23 mouse cellular contexts compared by ENCODE assay signal in genomic region chr7:64439595-64440518, GRCm38 (mm10). TPM values are rescaled to one million over a fixed set of nuclear protein-coding genes. Genes with fewer than 3 reads are reported as not detected.
DNase-seq lines count a peak whose midpoint lies in the region; ATAC-seq lines count a peak whose summit lies in the region.
"Had no signal": no experiment of that assay in that cellular context is flagged by ENCODE, and none has a peak within 500 bp of the region (broad histone marks: within the 10 kb centered on the region; RNA-seq: fewer than 3 reads in every experiment).

No protein-coding gene starts in this region.

- H3K4me1 ChIP-seq in midbrain, embryonic 11.5 days (ENCODE audit: control insufficient read depth, insufficient read depth, low read length) = no peaks in the 10 kb centered on the region
- H3K4me1 ChIP-seq in midbrain, embryonic 16.5 days (ENCODE audit: control insufficient read depth, insufficient read depth, low read length) = no peaks in the 10 kb centered on the region
- no peaks in the 10 kb centered on the region for H3K4me1 ChIP-seq in embryonic facial prominence, embryonic 14.5 days (ENCODE audit: control insufficient read depth, insufficient read depth, low read length)
- no peaks in the 10 kb centered on the region for H3K4me1 ChIP-seq in hindbrain, embryonic 15.5 days (replicated peaks)
- H3K4me1 ChIP-seq in midbrain, embryonic 14.5 days (ENCODE audit: control insufficient read depth, insufficient read depth, low read length) = no peaks in the 10 kb centered on the region
- H3K4me1 ChIP-seq: kidney, embryonic 15.5 days; liver, embryonic 15.5 days had no signal

- no peak overlapping the region for H3K4me3 ChIP-seq in midbrain, embryonic 11.5 days (ENCODE audit: low read depth, low read length)
- H3K4me3 ChIP-seq in midbrain, embryonic 16.5 days (ENCODE audit: low read depth, low read length) = no peak overlapping the region
- no peak overlapping the region for H3K4me3 ChIP-seq in embryonic facial prominence, embryonic 14.5 days (ENCODE audit: low read depth, low read length)
- no peak overlapping the region for H3K4me3 ChIP-seq in hindbrain, embryonic 15.5 days
- H3K4me3 ChIP-seq in midbrain, embryonic 14.5 days (replicated peaks; ENCODE audit: low read depth, low read length) = no peak overlapping the region
- H3K4me3 ChIP-seq: embryonic facial prominence, embryonic 13.5 days; kidney, embryonic 15.5 days; liver, embryonic 15.5 days had no signal

- peak; percentile 82 for DNase-seq in midbrain, embryonic 11.5 days (ENCODE audit: low spot score, missing footprints)
- DNase-seq in embryonic facial prominence, embryonic 14.5 days (ENCODE audit: low spot score) = peak; percentile 10
- DNase-seq in midbrain, embryonic 14.5 days = no peak
- no peak for DNase-seq in testis, postnatal 10 days (ENCODE audit: low spot score)
- DNase-seq in cerebellum, adult 11-12 months = no peak
- DNase-seq in heart, postnatal 4 days = no peak
- DNase-seq: adrenal gland, postnatal 36 days; B cell, adult 2 months; cerebellum, adult 2 months; cerebellum, postnatal 36 days; heart, postnatal 36 days; kidney, postnatal 4 days; layer of hippocampus, adult 9-11 months; right cerebral cortex, adult 18-20 months had no signal

- H3K27ac ChIP-seq in midbrain, embryonic 11.5 days (ENCODE audit: low read depth, low read length) = no peak overlapping the region
- H3K27ac ChIP-seq in midbrain, embryonic 16.5 days (ENCODE audit: low read length) = no peak overlapping the region
- no peak overlapping the region for H3K27ac ChIP-seq in embryonic facial prominence, embryonic 14.5 days (replicated peaks; ENCODE audit: low read depth, low read length)
- 0 out of 2 replicates have a peak overlapping the region, but pooled peaks have one; percentile 8 for H3K27ac ChIP-seq in hindbrain, embryonic 15.5 days (replicated peaks)
- H3K27ac ChIP-seq in midbrain, embryonic 14.5 days (replicated peaks; ENCODE audit: low read depth, low read length) = 0 out of 2 replicates have a peak overlapping the region, but pooled peaks have one; percentile 13
- H3K27ac ChIP-seq: embryonic facial prominence, embryonic 13.5 days; kidney, embryonic 15.5 days; liver, embryonic 15.5 days; stomach, postnatal 0 days had no signal

- H3K36me3 ChIP-seq in midbrain, embryonic 11.5 days (ENCODE audit: control insufficient read depth, insufficient read depth, low read length) = no peaks in the 10 kb centered on the region
- H3K36me3 ChIP-seq in midbrain, embryonic 16.5 days (ENCODE audit: control insufficient read depth, insufficient read depth, low read length) = no peaks in the 10 kb centered on the region
- H3K36me3 ChIP-seq in embryonic facial prominence, embryonic 14.5 days (ENCODE audit: control insufficient read depth, insufficient read depth, low read length) = no peaks in the 10 kb centered on the region
- H3K36me3 ChIP-seq in hindbrain, embryonic 15.5 days = no peaks in the 10 kb centered on the region
- H3K36me3 ChIP-seq in midbrain, embryonic 14.5 days (ENCODE audit: control insufficient read depth, insufficient read depth, low read length) = no peaks in the 10 kb centered on the region
- H3K36me3 ChIP-seq: embryonic facial prominence, embryonic 13.5 days; kidney, embryonic 15.5 days; liver, embryonic 15.5 days had no signal

- 60% methylated on average over 5 of the region's 5 CpGs for WGBS in midbrain, embryonic 11.5 days
- WGBS in midbrain, embryonic 16.5 days = 43% methylated on average over 5 of the region's 5 CpGs
- 53% methylated on average over 5 of the region's 5 CpGs for WGBS in embryonic facial prominence, embryonic 14.5 days
- WGBS in hindbrain, embryonic 15.5 days = 37% methylated on average over 5 of the region's 5 CpGs
- WGBS in midbrain, embryonic 14.5 days = 41% methylated on average over 5 of the region's 5 CpGs

- no peak overlapping the region for H3K9ac ChIP-seq in midbrain, embryonic 11.5 days (ENCODE audit: low read length)
- H3K9ac ChIP-seq in midbrain, embryonic 16.5 days (ENCODE audit: low read depth, low read length) = no peak overlapping the region
- H3K9ac ChIP-seq in embryonic facial prominence, embryonic 14.5 days (ENCODE audit: low read depth, low read length) = no peak overlapping the region
- no peak overlapping the region for H3K9ac ChIP-seq in hindbrain, embryonic 15.5 days
- no peak overlapping the region for H3K9ac ChIP-seq in midbrain, embryonic 14.5 days (replicated peaks; ENCODE audit: low read length)
- H3K9ac ChIP-seq: embryonic facial prominence, embryonic 13.5 days; kidney, embryonic 15.5 days; liver, embryonic 15.5 days had no signal

- no peak overlapping the region for H3K4me2 ChIP-seq in midbrain, embryonic 11.5 days
- H3K4me2 ChIP-seq in midbrain, embryonic 16.5 days (ENCODE audit: low read length) = no peak overlapping the region
- H3K4me2 ChIP-seq in embryonic facial prominence, embryonic 14.5 days (ENCODE audit: low read depth, low read length) = no peak overlapping the region
- H3K4me2 ChIP-seq in hindbrain, embryonic 15.5 days = no peak overlapping the region
- H3K4me2 ChIP-seq in midbrain, embryonic 14.5 days (ENCODE audit: low read length) = no peak overlapping the region
- H3K4me2 ChIP-seq: embryonic facial prominence, embryonic 13.5 days; kidney, embryonic 15.5 days; liver, embryonic 15.5 days had no signal

- peak; percentile 77 for ATAC-seq in midbrain, embryonic 11.5 days (ENCODE audit: low FRiP score)
- ATAC-seq in midbrain, embryonic 16.5 days = no peak
- no peak for ATAC-seq in embryonic facial prominence, embryonic 14.5 days (ENCODE audit: low read depth)
- peak; percentile 51 for ATAC-seq in hindbrain, embryonic 15.5 days (ENCODE audit: low FRiP score, low read depth)
- ATAC-seq in midbrain, embryonic 14.5 days (ENCODE audit: low FRiP score, low TSS enrichment) = no peak
- ATAC-seq: forebrain, embryonic 16.5 days; intestine, embryonic 16.5 days; lung, postnatal 0 days had no signal

- no peaks in the 10 kb centered on the region for H3K27me3 ChIP-seq in midbrain, embryonic 11.5 days (ENCODE audit: control insufficient read depth, insufficient read depth, low read length)
- H3K27me3 ChIP-seq in midbrain, embryonic 16.5 days (ENCODE audit: control insufficient read depth, insufficient read depth, low read depth, low read length) = no peaks in the 10 kb centered on the region
- H3K27me3 ChIP-seq in embryonic facial prominence, embryonic 14.5 days (replicated peaks; ENCODE audit: control insufficient read depth, insufficient read depth, low read length) = no peaks in the 10 kb centered on the region
- H3K27me3 ChIP-seq in hindbrain, embryonic 15.5 days = no peaks in the 10 kb centered on the region
- no peaks in the 10 kb centered on the region for H3K27me3 ChIP-seq in midbrain, embryonic 14.5 days (ENCODE audit: control insufficient read depth, insufficient read depth, low read length)
- H3K27me3 ChIP-seq: embryonic facial prominence, embryonic 13.5 days; kidney, embryonic 15.5 days; liver, embryonic 15.5 days had no signal

- H3K9me3 ChIP-seq in midbrain, embryonic 11.5 days (ENCODE audit: control insufficient read depth, low read length) = no peaks in the 10 kb centered on the region
- no peaks in the 10 kb centered on the region for H3K9me3 ChIP-seq in midbrain, embryonic 16.5 days (replicated peaks; ENCODE audit: control insufficient read depth, low read length, poor library complexity, severe bottlenecking)
- no peaks in the 10 kb centered on the region for H3K9me3 ChIP-seq in embryonic facial prominence, embryonic 14.5 days (ENCODE audit: control insufficient read depth, low read length)
- H3K9me3 ChIP-seq in hindbrain, embryonic 15.5 days = no peaks in the 10 kb centered on the region
- no peaks in the 10 kb centered on the region for H3K9me3 ChIP-seq in midbrain, embryonic 14.5 days (ENCODE audit: control insufficient read depth, low read length)
- H3K9me3 ChIP-seq: embryonic facial prominence, embryonic 13.5 days; kidney, embryonic 15.5 days; liver, embryonic 15.5 days had no signal

RNA-seq across cellular contexts. Expression of gene Mcee, which starts 47.5 kb away (rescaled TPM):
- 43.2 and 45.6 TPM in 2 replicates for polyA plus RNA-seq in midbrain, embryonic 11.5 days (2014; fragmentation: Nextera tagmentation; extraction: Ambion mirVana)
- polyA plus RNA-seq in midbrain, embryonic 16.5 days (2015; fragmentation: Nextera tagmentation; extraction: Ambion mirVana) = 36.7 and 43.8 TPM in 2 replicates
- polyA plus RNA-seq in embryonic facial prominence, embryonic 14.5 days (2014; fragmentation: Nextera tagmentation; extraction: Ambion mirVana) = 62.3 and 74.1 TPM in 2 replicates
- 46.7 and 56.4 TPM in 2 replicates for polyA plus RNA-seq in hindbrain, embryonic 15.5 days (2015; fragmentation: Nextera tagmentation; extraction: Ambion mirVana)
- 31.9 and 37.5 TPM in 2 replicates for polyA plus RNA-seq in midbrain, embryonic 14.5 days (2014; fragmentation: Nextera tagmentation; extraction: Ambion mirVana)
- total RNA-seq in heart, postnatal 4 days (2021) = 100 to 1,000 TPM; 103 to 108 TPM

RNA-seq across cellular contexts. Expression of gene Mphosph10, which starts 47.8 kb away (rescaled TPM):
- 57.2 and 61.0 TPM in 2 replicates for polyA plus RNA-seq in midbrain, embryonic 11.5 days (2014; fragmentation: Nextera tagmentation; extraction: Ambion mirVana)
- 22.6 and 28.3 TPM in 2 replicates for polyA plus RNA-seq in midbrain, embryonic 16.5 days (2015; fragmentation: Nextera tagmentation; extraction: Ambion mirVana)
- 35.4 and 36.1 TPM in 2 replicates for polyA plus RNA-seq in embryonic facial prominence, embryonic 14.5 days (2014; fragmentation: Nextera tagmentation; extraction: Ambion mirVana)
- 22.7 and 25.0 TPM in 2 replicates for polyA plus RNA-seq in hindbrain, embryonic 15.5 days (2015; fragmentation: Nextera tagmentation; extraction: Ambion mirVana)
- polyA plus RNA-seq in midbrain, embryonic 14.5 days (2014; fragmentation: Nextera tagmentation; extraction: Ambion mirVana) = 19.6 and 25.2 TPM in 2 replicates
- total RNA-seq in heart, postnatal 4 days (2021) = 10 to 100 TPM; 16.6 to 17.4 TPM

Comparison
In these comparisons a context has a peak if more than half of its experiments do, and no peak if none do; other contexts are left out.
1. ATAC-seq: peak in midbrain, embryonic 11.5 days (single experiment) and hindbrain, embryonic 15.5 days (single experiment); none in midbrain, embryonic 16.5 days (single experiment), embryonic facial prominence, embryonic 14.5 days (single experiment) and midbrain, embryonic 14.5 days (single experiment).
2. DNase-seq: peak in midbrain, embryonic 11.5 days (single experiment) and embryonic facial prominence, embryonic 14.5 days (single experiment); none in midbrain, embryonic 14.5 days (single experiment), testis, postnatal 10 days (single experiment), cerebellum, adult 11-12 months (single experiment) and heart, postnatal 4 days (single experiment).
3. H3K27ac ChIP-seq: peak in hindbrain, embryonic 15.5 days (single experiment) and midbrain, embryonic 14.5 days (single experiment); none in midbrain, embryonic 11.5 days (single experiment), midbrain, embryonic 16.5 days (single experiment) and embryonic facial prominence, embryonic 14.5 days (single experiment).